Mouse (Mus musculus) embryonic facial prominence, embryonic 10.5 days (tissue): ENCODE measurements around the gene Fbxl15. TPM values are rescaled to one million over a fixed set of nuclear protein-coding genes. Genes with fewer than 3 reads are reported as not detected.

ENCODE experiments used
- DNase-seq: peaks from one replicate; pipeline ENCODE4 v3.0.0-alpha.2; 2017; ENCODE audit warnings: low spot score
- H3K27ac ChIP-seq: fragments of 300-500 bp; sonication (generic); replicated peaks from 2 replicates; pipeline ENCODE4 v1.5.1; 2016; ENCODE audit warnings: mild to moderate bottlenecking
- H3K27me3 ChIP-seq: fragments of 300-500 bp; sonication (generic); replicated peaks from 2 replicates; pipeline ENCODE4 v1.6.1; 2016; ENCODE audit warnings: low read depth, mild to moderate bottlenecking; ENCODE audit not compliant: poor library complexity, severe bottlenecking
- H3K36me3 ChIP-seq: fragments of 300-500 bp; sonication (generic); replicated peaks from 2 replicates; pipeline ENCODE4 v1.6.1; 2016; ENCODE audit warnings: mild to moderate bottlenecking, moderate library complexity
- H3K4me1 ChIP-seq: fragments of 300-500 bp; sonication (generic); 2 replicates; pipeline ENCODE4 v1.6.1; 2016
- H3K4me3 ChIP-seq: fragments of 300-500 bp; sonication (generic); 2 replicates; pipeline ENCODE4 v1.5.1; 2016; ENCODE audit warnings: mild to moderate bottlenecking, moderate library complexity
- H3K9me3 ChIP-seq: fragments of 300-500 bp; sonication (generic); 2 replicates; pipeline ENCODE4 v1.6.1; 2016; ENCODE audit warnings: mild to moderate bottlenecking
- WGBS: fragments of 180-500 bp; shearing (Covaris S2); methylation state at CpG from one replicate; pipeline ENCODE4 v1.1.7; 2016; 5-methylcytosine and 5-hydroxymethylcytosine counted together
- polyA plus RNA-seq: library from polyadenylated mRNA; unstranded; fragments of >200 nt; fragmentation: Nextera tagmentation; extraction: Ambion mirVana; gene quantifications from 2 replicates; pipeline ENCODE4 v1.2.1, GENCODE M21; 2016

Gene Fbxl15
- polyA plus RNA-seq, 1 experiment from 2014 or later, result 17.1 TPM

DNA sequence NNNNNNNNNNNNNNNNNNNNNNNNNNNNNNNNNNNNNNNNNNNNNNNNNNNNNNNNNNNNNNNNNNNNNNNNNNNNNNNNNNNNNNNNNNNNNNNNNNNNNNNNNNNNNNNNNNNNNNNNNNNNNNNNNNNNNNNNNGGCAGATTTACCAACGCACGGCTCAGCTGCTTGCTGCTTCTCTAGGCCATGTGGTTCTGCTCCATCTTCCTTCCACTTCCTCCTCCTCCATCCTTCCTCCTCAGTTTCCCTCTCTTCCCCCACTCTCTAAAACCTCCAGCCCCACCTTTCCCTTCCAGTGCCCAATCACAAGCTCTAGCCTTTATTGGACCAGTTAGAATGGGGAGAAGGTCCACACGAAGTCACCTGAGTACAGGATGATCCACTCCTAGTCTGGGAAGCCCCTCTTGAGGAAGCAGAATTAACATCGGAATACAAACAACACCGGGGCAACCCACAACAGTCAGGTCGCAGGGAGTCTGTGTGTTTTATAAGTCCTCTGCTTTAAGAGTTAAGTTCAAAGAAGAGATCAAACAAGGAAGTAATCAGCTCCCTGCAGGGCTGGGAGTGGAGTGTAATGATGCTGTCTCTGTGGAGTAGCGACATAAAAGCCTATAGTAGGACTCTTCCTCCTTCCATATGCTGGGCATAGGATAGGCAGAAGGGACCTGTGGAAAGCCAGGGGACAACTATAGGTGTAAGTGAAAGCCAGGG, 16.9 kb downstream of the Fbxl15 start:
- no peak for DNase-seq
- Histone ChIP-seq H3K27me3 (peaks cover 60% of the 10 kb centered on the region), H3K9me3 (no peaks in the 10 kb centered on the region), H3K4me3 (no peak overlapping the region), H3K36me3 (no peaks in the 10 kb centered on the region), H3K4me1 (peaks cover 22% of the 10 kb centered on the region), H3K27ac (no peak overlapping the region)
- WGBS, result 26% methylated on average over 7 of the region's 7 CpGs

DNA sequence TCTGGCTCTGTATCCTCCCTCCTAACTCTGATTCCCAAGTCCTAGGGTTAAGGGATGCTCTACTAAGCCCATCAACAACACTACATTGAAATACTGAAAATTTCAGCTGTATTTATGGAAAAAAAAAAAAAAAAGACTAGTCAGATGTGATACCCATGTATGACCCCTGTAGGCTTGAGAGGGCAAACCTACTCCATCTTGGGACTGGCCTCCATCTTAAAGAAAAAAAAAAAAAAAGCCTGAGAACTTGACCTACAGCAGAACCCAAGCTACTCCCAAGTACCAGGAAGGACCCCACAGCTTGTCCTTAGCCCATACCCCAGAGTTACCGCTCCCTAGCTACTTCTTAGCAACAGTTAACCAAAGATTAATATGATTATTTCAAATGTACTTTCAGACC, 19.2 kb downstream of the Fbxl15 start:
- Histone ChIP-seq H3K27ac (no peak overlapping the region), H3K27me3 (peaks cover 76% of the 10 kb centered on the region)
- whole genome bisulfite sequencing, result 98% methylated on average over 1 of the region's 1 CpGs

DNA sequence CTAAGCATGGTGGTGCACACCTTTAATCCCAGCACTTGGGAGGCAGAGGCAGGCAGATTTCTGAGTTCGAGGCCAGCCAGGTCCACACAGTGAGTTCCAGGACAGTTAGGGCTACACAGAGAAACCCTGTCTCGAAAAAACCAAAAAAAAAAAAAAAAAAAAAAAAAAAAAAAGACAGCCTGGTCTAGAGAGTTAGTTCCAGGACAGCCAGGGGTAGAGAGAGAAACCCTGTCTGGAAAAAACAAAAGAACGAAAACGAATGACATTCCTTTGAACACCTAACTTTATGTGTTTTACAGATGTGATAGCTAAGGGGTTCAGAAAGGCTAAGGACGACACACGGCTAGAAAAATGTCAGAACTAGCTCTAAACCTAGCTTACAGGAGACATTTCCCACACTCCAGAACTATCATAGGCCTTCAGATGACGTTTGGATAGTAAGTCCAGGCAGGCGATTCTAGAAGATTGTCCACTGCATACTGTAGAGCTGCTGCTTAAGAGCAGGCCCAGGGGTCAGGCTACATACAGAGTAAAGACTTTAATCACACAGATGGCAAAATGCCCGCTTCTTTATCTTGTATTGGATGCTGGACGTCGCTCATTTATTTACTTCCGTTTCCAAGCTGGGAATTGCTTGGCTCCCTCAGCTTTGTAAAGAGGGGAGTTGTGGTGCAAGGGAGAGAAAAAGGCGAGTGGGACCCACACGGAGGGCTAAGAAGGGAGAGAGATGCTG, 20.1 kb downstream of the Fbxl15 start:
- H3K27ac ChIP-seq, result peak overlapping the region; percentile 86
- no peaks in the 10 kb centered on the region for H3K36me3 ChIP-seq
- H3K9me3 ChIP-seq, result no peaks in the 10 kb centered on the region
- H3K4me1 ChIP-seq, result peaks cover 21% of the 10 kb centered on the region
- DNase-seq, result no peak
- peak overlapping the region; percentile 78 for H3K4me3 ChIP-seq
- peaks cover 85% of the 10 kb centered on the region for H3K27me3 ChIP-seq
- 31% methylated on average over 14 of the region's 14 CpGs for WGBS

More for the DNA sequence above, 19.2 kb downstream of the Fbxl15 start:
- no peak for DNase-seq
- no peaks in the 10 kb centered on the region for H3K36me3 ChIP-seq
- H3K4me1 ChIP-seq, result peaks cover 21% of the 10 kb centered on the region
- H3K4me3 ChIP-seq, result no peak overlapping the region
- no peaks in the 10 kb centered on the region for H3K9me3 ChIP-seq

DNA sequence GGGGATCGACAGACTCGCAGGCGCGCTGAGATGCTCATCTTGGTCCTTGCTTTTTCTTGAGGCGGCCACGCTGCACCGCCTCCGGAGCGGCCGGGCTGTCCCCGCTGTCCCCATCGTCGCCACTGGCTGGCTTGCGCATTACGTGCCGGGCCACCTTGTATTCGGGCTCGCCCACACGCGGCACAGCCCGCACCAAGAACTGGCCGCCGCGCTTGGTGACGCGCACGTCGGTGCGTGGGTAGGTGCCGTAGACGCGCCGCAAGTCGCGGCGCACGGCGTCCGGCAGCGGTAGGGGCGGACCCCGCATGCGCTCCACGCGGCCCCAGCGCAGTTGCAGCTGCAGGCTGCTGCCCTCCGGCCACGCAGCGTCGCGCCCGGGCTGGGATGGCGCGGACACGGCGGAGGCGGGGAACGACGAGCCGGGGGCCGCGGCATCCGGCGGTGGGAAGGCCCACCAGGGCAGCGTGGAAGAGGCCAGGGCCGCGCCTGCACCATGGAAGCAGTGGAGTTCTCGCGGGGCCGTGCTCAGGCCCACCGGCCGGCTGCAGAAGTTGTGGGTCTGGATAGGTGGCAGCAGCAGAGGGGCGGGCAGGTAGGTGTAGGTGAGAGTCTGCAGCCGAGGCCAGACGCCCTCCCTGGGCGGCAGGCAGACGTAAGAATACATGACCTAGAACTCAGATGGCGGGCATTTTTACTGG, 20.9 kb downstream of the Fbxl15 start:
- H3K9me3 ChIP-seq, result no peaks in the 10 kb centered on the region
- no peaks in the 10 kb centered on the region for H3K36me3 ChIP-seq
- H3K27ac ChIP-seq, result peak overlapping the region; percentile 86
- under 1% methylated on average over 78 of the region's 78 CpGs for WGBS
- peaks cover 21% of the 10 kb centered on the region for H3K4me1 ChIP-seq
- peaks cover 81% of the 10 kb centered on the region for H3K27me3 ChIP-seq
- peak overlapping the region; percentile 78 for H3K4me3 ChIP-seq
- DNase-seq, result peak; percentile 83

DNA sequence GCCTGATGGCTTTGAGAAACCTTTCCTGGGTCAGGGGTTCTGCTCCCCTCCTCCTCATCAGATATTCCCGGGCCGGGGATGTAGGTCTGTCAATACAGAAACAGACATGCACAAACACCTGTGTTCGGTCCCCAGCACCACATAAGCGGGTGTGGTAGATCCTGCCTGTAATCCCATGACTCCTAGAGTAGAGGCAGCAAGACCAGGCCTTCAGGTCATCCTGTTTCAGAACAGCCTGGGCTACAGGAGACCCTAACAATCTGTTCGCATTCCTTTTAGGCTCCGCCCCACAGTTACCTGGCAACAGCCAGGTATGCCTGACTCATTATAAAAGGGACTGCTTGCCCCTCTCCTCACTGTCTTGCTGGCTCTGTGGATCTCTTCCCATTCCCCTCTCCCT, 21.6 kb downstream of the Fbxl15 start:
- Histone ChIP-seq H3K4me1 (peaks cover 21% of the 10 kb centered on the region), H3K9me3 (no peaks in the 10 kb centered on the region), H3K4me3 (peak overlapping the region; percentile 78), H3K27me3 (peaks cover 74% of the 10 kb centered on the region), H3K27ac (peak overlapping the region; percentile 86), H3K36me3 (no peaks in the 10 kb centered on the region)
- no peak for DNase-seq
- WGBS, result 22% methylated on average over 6 of the region's 6 CpGs

DNA sequence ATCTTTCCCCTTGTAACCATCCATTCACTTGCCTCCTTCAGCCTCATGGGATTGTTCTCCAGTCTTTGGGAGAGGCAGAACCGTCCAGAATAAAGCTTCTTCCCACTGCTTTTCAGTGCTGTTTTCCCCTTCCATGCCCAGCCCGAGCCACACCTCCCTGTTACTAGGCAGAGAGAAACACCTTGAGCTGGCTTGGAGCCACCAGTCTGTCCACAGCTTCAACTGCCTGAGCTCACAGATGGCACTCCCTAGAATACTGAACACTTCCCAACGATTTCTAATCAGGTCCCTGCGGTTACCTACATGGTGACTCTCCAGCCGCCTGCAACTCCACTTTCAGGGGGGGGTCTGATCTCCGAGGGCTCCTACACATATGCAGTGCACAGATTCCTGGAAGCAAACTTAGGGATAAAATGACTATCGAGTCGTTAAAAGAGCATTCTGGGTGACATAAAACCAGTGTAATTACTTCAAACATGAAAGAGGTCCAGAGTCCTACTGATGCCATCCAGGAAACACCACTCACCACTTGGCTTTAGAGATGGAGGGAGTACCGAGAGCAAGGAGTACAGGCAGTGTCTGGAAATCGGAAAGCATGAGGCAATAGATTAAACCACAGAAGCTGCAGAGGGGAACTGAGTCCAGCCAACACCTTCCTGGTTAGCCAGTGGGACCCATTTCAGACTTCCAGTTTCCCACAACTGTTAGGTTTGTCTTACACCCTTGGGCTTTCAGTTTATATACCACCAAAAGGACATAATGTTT, 22.4 kb downstream of the Fbxl15 start, which contains the start of gene 2310034G01Rik:
Gene 2310034G01Rik, minus strand, starts transcription at position 135 of the 765 bp plus-strand sequence.
- WGBS, result 67% methylated on average over 10 of the region's 10 CpGs
- H3K4me1 ChIP-seq, result peaks cover 21% of the 10 kb centered on the region
- peak within 1 kb of the TSS; percentile 78 for H3K4me3 ChIP-seq
- no peaks in the 10 kb centered on the region for H3K36me3 ChIP-seq
- no peak for DNase-seq
- peaks cover 66% of the 10 kb centered on the region for H3K27me3 ChIP-seq
- H3K27ac ChIP-seq, result peak within 1 kb of the TSS; percentile 86
- no peaks in the 10 kb centered on the region for H3K9me3 ChIP-seq

DNA sequence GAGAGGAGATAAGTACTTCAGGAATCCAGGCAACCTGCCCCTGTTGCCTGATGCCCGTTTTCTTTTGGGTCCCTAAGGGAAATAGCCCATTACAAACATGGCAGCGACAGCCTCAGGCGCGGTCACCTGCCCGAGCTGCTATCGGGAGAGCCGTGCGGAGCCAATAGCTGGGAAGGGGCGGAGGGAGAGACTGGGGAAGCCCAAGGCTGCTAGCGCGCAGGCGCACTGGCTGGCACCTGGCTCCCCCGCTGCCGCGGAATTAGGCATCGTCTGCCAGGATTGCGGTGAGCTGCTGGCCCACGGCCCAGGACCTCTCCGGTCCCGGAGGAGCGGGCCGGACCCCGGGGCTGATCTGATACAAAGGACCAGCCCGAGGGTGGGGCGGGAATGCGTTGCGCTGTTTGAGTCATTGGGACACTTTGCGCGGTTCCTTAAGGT, 28.7 kb downstream of the Fbxl15 start:
- H3K27ac ChIP-seq, result peak overlapping the region; percentile 81
- peaks cover 23% of the 10 kb centered on the region for H3K4me1 ChIP-seq
- peaks cover 39% of the 10 kb centered on the region for H3K27me3 ChIP-seq
- peak overlapping the region; percentile 68 for H3K4me3 ChIP-seq
- H3K36me3 ChIP-seq, result no peaks in the 10 kb centered on the region
- DNase-seq, result peak; percentile 90
- 0 out of 2 replicates have a peak, but pooled peaks cover 2% of the 10 kb centered on the region for H3K9me3 ChIP-seq
- under 1% methylated on average over 29 of the region's 29 CpGs for WGBS

DNA sequence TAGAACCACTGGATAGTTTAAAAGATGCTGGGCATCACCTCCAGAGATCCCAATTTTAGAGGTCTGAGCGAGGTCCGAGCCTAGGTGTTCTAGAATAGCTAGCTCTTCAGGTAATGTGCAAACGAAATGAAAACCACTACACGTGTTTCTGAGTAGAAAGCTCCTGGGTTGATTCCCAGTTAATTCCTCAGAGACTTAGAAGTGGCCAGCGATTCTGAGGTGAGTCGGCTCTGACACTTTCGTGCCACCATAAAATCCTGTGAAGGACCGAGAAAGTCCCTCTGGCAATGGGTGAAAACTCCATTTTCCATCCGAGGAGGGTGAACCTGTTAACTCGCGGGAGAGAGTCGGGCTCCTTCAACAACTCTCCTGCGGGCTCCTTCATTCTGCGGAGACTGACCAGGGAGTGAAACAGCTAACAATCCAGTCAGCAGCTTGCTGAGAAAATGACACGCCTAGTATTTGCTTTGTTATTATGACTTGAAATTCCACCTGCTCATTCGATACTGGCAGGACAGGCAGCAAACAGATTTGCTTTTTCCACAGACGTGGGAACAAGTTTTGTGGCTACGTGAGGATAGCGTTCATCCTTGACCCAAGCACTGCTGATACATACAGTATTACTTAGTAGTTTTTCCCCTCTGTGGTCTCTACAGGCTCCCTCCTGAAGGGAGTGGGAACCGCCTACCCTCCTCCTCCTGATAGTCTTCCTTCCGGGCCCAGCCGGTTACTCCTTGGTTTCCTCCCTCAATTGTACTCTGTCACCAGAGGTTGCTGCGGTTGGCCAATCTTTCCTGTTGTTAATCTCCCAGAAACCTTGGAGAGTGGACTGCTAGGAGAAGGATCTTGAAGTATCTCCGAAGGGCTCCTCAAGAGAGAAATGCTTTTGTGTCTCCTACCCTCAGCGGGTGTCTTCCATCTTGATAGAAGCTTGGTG, 29.6 kb downstream of the Fbxl15 start:
- DNase-seq, result no peak
- Histone ChIP-seq H3K4me1 (peaks cover 23% of the 10 kb centered on the region), H3K36me3 (no peaks in the 10 kb centered on the region), H3K9me3 (0 out of 2 replicates have a peak, but pooled peaks cover 2% of the 10 kb centered on the region), H3K4me3 (peak overlapping the region; percentile 68), H3K27ac (peak overlapping the region; percentile 81), H3K27me3 (peaks cover 31% of the 10 kb centered on the region)
- 19% methylated on average over 25 of the region's 25 CpGs for WGBS

DNA sequence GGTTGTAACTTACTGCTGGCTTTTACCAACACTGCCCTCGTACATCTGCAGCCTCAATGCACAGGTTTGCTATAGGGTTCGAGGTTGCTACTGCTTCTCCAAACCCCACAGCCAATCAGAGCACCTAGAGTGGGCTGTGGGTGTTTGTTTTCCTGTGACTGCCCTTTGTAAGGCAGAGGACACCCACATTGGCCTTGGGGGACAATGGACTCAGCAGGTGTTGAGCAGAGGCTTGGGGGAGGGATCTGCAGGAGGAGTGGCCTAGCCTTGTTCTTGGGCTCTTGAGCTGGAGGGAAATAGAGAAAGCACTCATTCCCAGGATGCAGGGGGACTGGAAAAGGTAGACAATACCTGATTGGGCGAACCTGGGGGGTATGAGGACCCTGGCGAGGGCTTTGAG, 30.4 kb downstream of the Fbxl15 start:
- no peak for DNase-seq
- H3K27ac ChIP-seq, result no peak overlapping the region
- H3K4me1 ChIP-seq, result peaks cover 23% of the 10 kb centered on the region
- no peak overlapping the region; the same call in 1 of the 2 replicates for H3K4me3 ChIP-seq
- H3K36me3 ChIP-seq, result no peaks in the 10 kb centered on the region
- 0 out of 2 replicates have a peak, but pooled peaks cover 2% of the 10 kb centered on the region for H3K9me3 ChIP-seq
- 64% methylated on average over 4 of the region's 4 CpGs for WGBS
- peaks cover 26% of the 10 kb centered on the region for H3K27me3 ChIP-seq

DNA sequence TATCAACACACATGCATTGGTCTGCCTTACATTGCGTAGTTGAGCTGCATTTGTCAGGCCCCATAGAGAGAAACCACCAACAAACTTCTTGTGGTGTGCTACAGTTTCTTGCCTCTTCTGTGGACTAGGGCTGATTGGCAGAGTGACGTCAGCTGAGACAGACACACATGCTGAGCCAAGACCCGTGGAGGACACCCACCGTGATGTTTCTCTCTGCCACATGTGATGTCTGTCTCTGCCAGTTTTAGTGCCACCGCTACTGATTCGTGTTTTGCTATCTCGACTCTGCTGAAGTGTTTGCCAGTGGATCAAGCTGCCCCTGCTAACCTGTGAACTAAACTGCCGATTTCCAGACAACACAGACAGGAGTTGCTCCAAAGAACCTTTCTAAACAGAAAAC, 34.1 kb downstream of the Fbxl15 start:
- no peak for DNase-seq
- Histone ChIP-seq H3K27ac (no peak overlapping the region), H3K36me3 (no peaks in the 10 kb centered on the region), H3K27me3 (peaks cover 21% of the 10 kb centered on the region), H3K4me3 (no peak overlapping the region), H3K9me3 (0 out of 2 replicates have a peak, but pooled peaks cover 2% of the 10 kb centered on the region), H3K4me1 (peaks cover 14% of the 10 kb centered on the region)
- WGBS, result 89% methylated on average over 8 of the region's 8 CpGs
